Mouse (Mus musculus): ENCODE results near the gene B3galnt1. TPM values are rescaled to one million over a fixed set of nuclear protein-coding genes. Genes with fewer than 3 reads are reported as not detected.
A peak's percentile ranks its signal among the peaks of the same experiment; 100 is the strongest.

B3galnt1 gene
- polyA plus RNA-seq (2014; fragmentation: Nextera tagmentation; extraction: Ambion mirVana): 44.4 and 45.9 TPM in 2 replicates

GRCm38 (mm10) chr3:69598261-69599165 lies at the start of gene B3galnt1:
TSS of gene B3galnt1 (minus strand) at chr3:69598960.
- Histone ChIP-seq H3K36me3 (ENCODE audit: control insufficient read depth, insufficient read depth, low read length) (no peaks in the 10 kb centered on the region), H3K4me1 (ENCODE audit: control insufficient read depth, insufficient read depth, low read length) (peaks cover 14% of the 10 kb centered on the region), H3K4me3 (ENCODE audit: low read depth, low read length) (peak within 1 kb of the TSS; percentile 78), H3K27me3 (ENCODE audit: control insufficient read depth, insufficient read depth, low read length) (no peaks in the 10 kb centered on the region; the same call in 1 of the 2 replicates), H3K27ac (ENCODE audit: low read depth, low read length) (no peak within 1 kb of the TSS; the same call in 1 of the 2 replicates), H3K4me2 (peak within 1 kb of the TSS; percentile 82), H3K9ac (ENCODE audit: low read length) (peak within 1 kb of the TSS; percentile 77), H3K9me3 (ENCODE audit: control insufficient read depth, low read length) (no peaks in the 10 kb centered on the region)
- ATAC-seq (ENCODE audit: low FRiP score) (peak; percentile 90), DNase-seq (ENCODE audit: low spot score, missing footprints) (peak; percentile 97)
- under 1% methylated on average over 93 of the region's 99 CpGs for WGBS

- H3K9ac ChIP-seq (ENCODE audit: low read length): no peak overlapping the region
- no peaks in the 10 kb centered on the region for H3K36me3 ChIP-seq (ENCODE audit: control insufficient read depth, insufficient read depth, low read length)
- H3K9me3 ChIP-seq (ENCODE audit: control insufficient read depth, low read length): no peaks in the 10 kb centered on the region
- ATAC-seq (ENCODE audit: low FRiP score) (no peak), DNase-seq (ENCODE audit: low spot score, missing footprints) (no peak)
- 78% methylated on average over 3 of the region's 3 CpGs for WGBS
- no peak overlapping the region for H3K4me2 ChIP-seq
- no peaks in the 10 kb centered on the region for H3K27me3 ChIP-seq (ENCODE audit: control insufficient read depth, insufficient read depth, low read length)
- H3K4me1 ChIP-seq (ENCODE audit: control insufficient read depth, insufficient read depth, low read length): no peaks in the 10 kb centered on the region
- H3K27ac ChIP-seq (ENCODE audit: low read depth, low read length): no peak overlapping the region
- H3K4me3 ChIP-seq (ENCODE audit: low read depth, low read length): no peak overlapping the region
These were observed 35.8 kb upstream of the B3galnt1 start for GRCm38 (mm10) chr3:69634521-69634920.

GRCm38 (mm10) chr3:69633706-69634420 lies 35.1 kb upstream of the B3galnt1 start:
- Histone ChIP-seq H3K9me3 (ENCODE audit: control insufficient read depth, low read length) (no peaks in the 10 kb centered on the region), H3K36me3 (ENCODE audit: control insufficient read depth, insufficient read depth, low read length) (no peaks in the 10 kb centered on the region), H3K27ac (ENCODE audit: low read depth, low read length) (no peak overlapping the region), H3K9ac (ENCODE audit: low read length) (no peak overlapping the region), H3K4me2 (no peak overlapping the region), H3K4me3 (ENCODE audit: low read depth, low read length) (no peak overlapping the region), H3K27me3 (ENCODE audit: control insufficient read depth, insufficient read depth, low read length) (no peaks in the 10 kb centered on the region), H3K4me1 (ENCODE audit: control insufficient read depth, insufficient read depth, low read length) (no peaks in the 10 kb centered on the region)
- ATAC-seq (ENCODE audit: low FRiP score) (no peak), DNase-seq (ENCODE audit: low spot score, missing footprints) (no peak)
- 83% methylated on average over 12 of the region's 12 CpGs for WGBS

GRCm38 (mm10) chr3:69626963-69627590 lies 28.3 kb upstream of the B3galnt1 start:
- H3K9me3 ChIP-seq (ENCODE audit: control insufficient read depth, low read length): no peaks in the 10 kb centered on the region
- no peak overlapping the region for H3K4me3 ChIP-seq (ENCODE audit: low read depth, low read length)
- ATAC-seq (ENCODE audit: low FRiP score): no peak
- no peaks in the 10 kb centered on the region for H3K36me3 ChIP-seq (ENCODE audit: control insufficient read depth, insufficient read depth, low read length)
- no peak overlapping the region for H3K4me2 ChIP-seq
- H3K27me3 ChIP-seq (ENCODE audit: control insufficient read depth, insufficient read depth, low read length): no peaks in the 10 kb centered on the region
- H3K4me1 ChIP-seq (ENCODE audit: control insufficient read depth, insufficient read depth, low read length): no peaks in the 10 kb centered on the region
- WGBS: 80% methylated on average over 11 of the region's 11 CpGs
- no peak overlapping the region for H3K27ac ChIP-seq (ENCODE audit: low read depth, low read length)
- no peak overlapping the region for H3K9ac ChIP-seq (ENCODE audit: low read length)
- DNase-seq (ENCODE audit: low spot score, missing footprints): no peak

GRCm38 (mm10) chr3:69626213-69626962 lies 27.6 kb upstream of the B3galnt1 start:
- DNase-seq (ENCODE audit: low spot score, missing footprints) (no peak), ATAC-seq (ENCODE audit: low FRiP score) (no peak)
- no peak overlapping the region for H3K4me3 ChIP-seq (ENCODE audit: low read depth, low read length)
- no peak overlapping the region for H3K27ac ChIP-seq (ENCODE audit: low read depth, low read length)
- H3K9me3 ChIP-seq (ENCODE audit: control insufficient read depth, low read length): no peaks in the 10 kb centered on the region
- no peaks in the 10 kb centered on the region for H3K4me1 ChIP-seq (ENCODE audit: control insufficient read depth, insufficient read depth, low read length)
- no peaks in the 10 kb centered on the region for H3K36me3 ChIP-seq (ENCODE audit: control insufficient read depth, insufficient read depth, low read length)
- H3K9ac ChIP-seq (ENCODE audit: low read length): no peak overlapping the region
- H3K4me2 ChIP-seq: no peak overlapping the region
- no peaks in the 10 kb centered on the region for H3K27me3 ChIP-seq (ENCODE audit: control insufficient read depth, insufficient read depth, low read length)
- 81% methylated on average over 11 of the region's 11 CpGs for WGBS

- no peak for DNase-seq (ENCODE audit: low spot score, missing footprints)
- Histone ChIP-seq H3K27me3 (ENCODE audit: control insufficient read depth, insufficient read depth, low read length) (no peaks in the 10 kb centered on the region), H3K4me2 (no peak overlapping the region), H3K4me1 (ENCODE audit: control insufficient read depth, insufficient read depth, low read length) (no peaks in the 10 kb centered on the region), H3K9me3 (ENCODE audit: control insufficient read depth, low read length) (no peaks in the 10 kb centered on the region), H3K27ac (ENCODE audit: low read depth, low read length) (no peak overlapping the region), H3K4me3 (ENCODE audit: low read depth, low read length) (no peak overlapping the region), H3K9ac (ENCODE audit: low read length) (no peak overlapping the region), H3K36me3 (ENCODE audit: control insufficient read depth, insufficient read depth, low read length) (no peaks in the 10 kb centered on the region)
- ATAC-seq (ENCODE audit: low FRiP score): no peak
- 83% methylated on average over 2 of the region's 2 CpGs for WGBS
These were observed 25.4 kb upstream of the B3galnt1 start for GRCm38 (mm10) chr3:69624182-69624581.

GRCm38 (mm10) chr3:69607909-69608308 lies 9.1 kb upstream of the B3galnt1 start:
- Histone ChIP-seq H3K36me3 (ENCODE audit: control insufficient read depth, insufficient read depth, low read length) (no peaks in the 10 kb centered on the region), H3K9ac (ENCODE audit: low read length) (no peak overlapping the region), H3K4me2 (no peak overlapping the region), H3K27ac (ENCODE audit: low read depth, low read length) (no peak overlapping the region), H3K9me3 (ENCODE audit: control insufficient read depth, low read length) (no peaks in the 10 kb centered on the region), H3K4me1 (ENCODE audit: control insufficient read depth, insufficient read depth, low read length) (no peaks in the 10 kb centered on the region), H3K4me3 (ENCODE audit: low read depth, low read length) (no peak overlapping the region), H3K27me3 (ENCODE audit: control insufficient read depth, insufficient read depth, low read length) (no peaks in the 10 kb centered on the region)
- ATAC-seq (ENCODE audit: low FRiP score) (no peak), DNase-seq (ENCODE audit: low spot score, missing footprints) (no peak)
- 94% methylated on average over 5 of the region's 5 CpGs for WGBS

- no peak overlapping the region for H3K27ac ChIP-seq (ENCODE audit: low read depth, low read length)
- WGBS: 71% methylated on average over 1 of the region's 1 CpGs
- no peak overlapping the region for H3K9ac ChIP-seq (ENCODE audit: low read length)
- no peak overlapping the region for H3K4me2 ChIP-seq
- DNase-seq (ENCODE audit: low spot score, missing footprints): no peak
- no peaks in the 10 kb centered on the region for H3K27me3 ChIP-seq (ENCODE audit: control insufficient read depth, insufficient read depth, low read length)
- ATAC-seq (ENCODE audit: low FRiP score): no peak
- H3K9me3 ChIP-seq (ENCODE audit: control insufficient read depth, low read length): no peaks in the 10 kb centered on the region
- no peaks in the 10 kb centered on the region; the same call in 1 of the 2 replicates for H3K4me1 ChIP-seq (ENCODE audit: control insufficient read depth, insufficient read depth, low read length)
- H3K4me3 ChIP-seq (ENCODE audit: low read depth, low read length): no peak overlapping the region
- H3K36me3 ChIP-seq (ENCODE audit: control insufficient read depth, insufficient read depth, low read length): no peaks in the 10 kb centered on the region
These were observed 8.7 kb upstream of the B3galnt1 start for GRCm38 (mm10) chr3:69607468-69607867.
